Comparison of ENCODE assay signal across 10 mouse cellular contexts in genomic region chr9:115977598-115978240, GRCm38 (mm10).
DNase-seq lines count a peak whose midpoint lies in the region; ATAC-seq and TF ChIP-seq lines count a peak whose summit lies in the region.
"Had no signal": no experiment of that assay in that cellular context is flagged by ENCODE, and none has a peak within 500 bp of the region (broad histone marks: within the 10 kb centered on the region; RNA-seq: fewer than 3 reads in every experiment).

No protein-coding gene starts in this region.

- H3K9me3 ChIP-seq in forebrain, embryonic 14.5 days (replicated peaks; ENCODE audit: control insufficient read depth, low read length) = no peaks in the 10 kb centered on the region; the same call in 1 of the 2 replicates
- H3K9me3 ChIP-seq in forebrain, embryonic 11.5 days (ENCODE audit: control insufficient read depth, low read length) = no peaks in the 10 kb centered on the region
- H3K9me3 ChIP-seq: limb, embryonic 15.5 days; neural tube, embryonic 15.5 days had no signal

- ATAC-seq in forebrain, embryonic 14.5 days = peak; percentile 67
- ATAC-seq in forebrain, embryonic 11.5 days (replicated peaks; ENCODE audit: low FRiP score) = no peak

- TF ChIP-seq POLR2A in cortical plate, adult 2 months (IDR thresholded peaks at IDR 0.05; ENCODE audit: extremely low read depth, insufficient read depth, low read length) = no peak
- no peak for TF ChIP-seq POLR2A in lung, adult 2 months (IDR thresholded peaks at IDR 0.05; ENCODE audit: borderline replicate concordance, extremely low read depth, low read depth, low read length)

- WGBS in forebrain, embryonic 14.5 days = 60% methylated on average over 15 of the region's 15 CpGs
- WGBS in forebrain, embryonic 11.5 days = 85% methylated on average over 15 of the region's 15 CpGs
- 87% methylated on average over 15 of the region's 15 CpGs for WGBS in lung, adult 2 months

- no peaks in the 10 kb centered on the region for H3K36me3 ChIP-seq in forebrain, embryonic 14.5 days (ENCODE audit: control insufficient read depth, insufficient read depth, low read length)
- H3K36me3 ChIP-seq in forebrain, embryonic 11.5 days (ENCODE audit: control insufficient read depth, insufficient read depth, low read length) = no peaks in the 10 kb centered on the region
- H3K36me3 ChIP-seq: limb, embryonic 15.5 days; neural tube, embryonic 15.5 days had no signal

- no peaks in the 10 kb centered on the region for H3K27me3 ChIP-seq in forebrain, embryonic 14.5 days (replicated peaks; ENCODE audit: control insufficient read depth, insufficient read depth, low read length)
- H3K27me3 ChIP-seq in forebrain, embryonic 11.5 days (ENCODE audit: control insufficient read depth, insufficient read depth, low read length) = no peaks in the 10 kb centered on the region
- H3K27me3 ChIP-seq: limb, embryonic 15.5 days; neural tube, embryonic 15.5 days had no signal

- H3K27ac ChIP-seq in forebrain, embryonic 14.5 days (ENCODE audit: low read depth, low read length) = no peak overlapping the region; the same call in 1 of the 2 replicates
- no peak overlapping the region for H3K27ac ChIP-seq in forebrain, embryonic 11.5 days (ENCODE audit: low read depth, low read length)
- peak overlapping the region; percentile 62; the same call in 1 of the 2 replicates for H3K27ac ChIP-seq in cortical plate, adult 2 months (ENCODE audit: insufficient read depth, low read length)
- H3K27ac ChIP-seq: limb, embryonic 15.5 days; neural tube, embryonic 15.5 days had no signal

- no peak overlapping the region for H3K4me2 ChIP-seq in forebrain, embryonic 14.5 days (ENCODE audit: low read length)
- no peak overlapping the region for H3K4me2 ChIP-seq in forebrain, embryonic 11.5 days (ENCODE audit: low read depth, low read length, severe bottlenecking)
- H3K4me2 ChIP-seq: limb, embryonic 15.5 days; neural tube, embryonic 15.5 days had no signal

- H3K4me1 ChIP-seq in forebrain, embryonic 14.5 days (ENCODE audit: control insufficient read depth, insufficient read depth, low read length) = 0 out of 2 replicates have a peak, but pooled peaks cover 4% of the 10 kb centered on the region
- no peaks in the 10 kb centered on the region for H3K4me1 ChIP-seq in forebrain, embryonic 11.5 days (replicated peaks; ENCODE audit: control insufficient read depth, insufficient read depth, low read length)
- H3K4me1 ChIP-seq in cortical plate, adult 2 months (ENCODE audit: control insufficient read depth, insufficient read depth, low read length) = peaks cover 7% of the 10 kb centered on the region
- H3K4me1 ChIP-seq in lung, adult 2 months (ENCODE audit: control insufficient read depth, insufficient read depth, low read length) = no peaks in the 10 kb centered on the region
- H3K4me1 ChIP-seq: limb, embryonic 15.5 days had no signal

- DNase-seq in forebrain, embryonic 14.5 days (ENCODE audit: low spot score) = peak; percentile 78
- DNase-seq in forebrain, embryonic 11.5 days (ENCODE audit: low spot score) = no peak
- DNase-seq in adrenal gland, adult 2 months = peak; percentile 50
- DNase-seq in left cerebral cortex, postnatal 14 days (ENCODE audit: low spot score in 2 of 2) = peak; percentile 48 to 59
- DNase-seq in urinary bladder, adult 2 months (ENCODE audit: low spot score) = no peak
- DNase-seq in lung, adult 2 months = no peak
- no peak for DNase-seq in ovary, postnatal 14 days (ENCODE audit: low spot score)

- TF ChIP-seq CTCF in cortical plate, adult 2 months (IDR thresholded peaks at IDR 0.05; ENCODE audit: extremely low read depth, insufficient read depth, low read length) = no peak
- TF ChIP-seq CTCF in lung, adult 2 months (IDR thresholded peaks at IDR 0.05; ENCODE audit: insufficient read depth, low read length) = no peak

- no peak overlapping the region for H3K4me3 ChIP-seq in forebrain, embryonic 14.5 days (ENCODE audit: low read depth, low read length)
- no peak overlapping the region for H3K4me3 ChIP-seq in forebrain, embryonic 11.5 days (ENCODE audit: low read depth, low read length)
- no peak overlapping the region for H3K4me3 ChIP-seq in cortical plate, adult 2 months (ENCODE audit: insufficient read depth, low read length)
- H3K4me3 ChIP-seq in lung, adult 2 months (replicated peaks; ENCODE audit: extremely low read depth, low read depth, low read length) = no peak overlapping the region
- H3K4me3 ChIP-seq: limb, embryonic 15.5 days; neural tube, embryonic 15.5 days had no signal

- intact Hi-C loops in left cerebral cortex, postnatal 14 days (cut with DNase I) = loop anchor here (10.0 kb wide), 1 partner anchor 57 kb away; no protein-coding TSS in a partner anchor

- H3K9ac ChIP-seq in forebrain, embryonic 14.5 days (ENCODE audit: low read length) = no peak overlapping the region
- H3K9ac ChIP-seq in forebrain, embryonic 11.5 days (ENCODE audit: low read length) = no peak overlapping the region
- H3K9ac ChIP-seq: limb, embryonic 15.5 days; neural tube, embryonic 15.5 days had no signal

Comparison
In these comparisons a context has a peak if more than half of its experiments do, and no peak if none do; other contexts are left out.
1. DNase-seq: peak in forebrain, embryonic 14.5 days (single experiment), adrenal gland, adult 2 months (single experiment) and left cerebral cortex, postnatal 14 days (2 of 2); none in forebrain, embryonic 11.5 days (single experiment), urinary bladder, adult 2 months (single experiment), lung, adult 2 months (single experiment) and ovary, postnatal 14 days (single experiment).